Mouse (Mus musculus) layer of hippocampus, adult 11-12 months (tissue): ENCODE data around the gene Cacna2d3.
A peak's percentile ranks its signal among the peaks of the same experiment; 100 is the strongest.

Experiments
- DNase-seq: peaks from one replicate; pipeline ENCODE4 v3.0.0; 2022; ENCODE audit warnings: low spot score

Cacna2d3 gene

DNA sequence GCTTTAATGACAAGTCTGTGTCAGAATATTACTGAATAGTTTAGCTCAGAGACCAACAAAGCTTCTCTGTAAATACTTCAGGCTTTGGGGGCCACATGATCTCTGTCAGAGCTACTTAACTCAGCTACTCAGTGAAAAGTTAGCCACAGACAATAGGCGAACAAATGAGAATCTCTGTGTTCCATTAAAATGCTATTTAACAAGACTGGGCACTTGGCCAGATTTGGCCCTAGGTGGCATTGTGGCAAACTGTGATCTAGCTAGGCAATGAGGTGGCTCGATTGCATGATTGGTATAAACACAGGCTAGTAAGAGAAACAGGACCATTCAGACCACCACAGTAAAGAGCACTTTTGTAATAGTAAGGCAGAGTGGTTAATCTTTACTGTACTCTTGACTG is 478.1 kb downstream of the Cacna2d3 start:
- DNase-seq, result no peak

- no peak for DNase-seq
Measured at GRCm38 (mm10) chr14:29238446-29238845, 483.2 kb downstream of the Cacna2d3 start.

- DNase-seq, result no peak
Measured at GRCm38 (mm10) chr14:29228976-29229716, 492.5 kb downstream of the Cacna2d3 start.

DNA sequence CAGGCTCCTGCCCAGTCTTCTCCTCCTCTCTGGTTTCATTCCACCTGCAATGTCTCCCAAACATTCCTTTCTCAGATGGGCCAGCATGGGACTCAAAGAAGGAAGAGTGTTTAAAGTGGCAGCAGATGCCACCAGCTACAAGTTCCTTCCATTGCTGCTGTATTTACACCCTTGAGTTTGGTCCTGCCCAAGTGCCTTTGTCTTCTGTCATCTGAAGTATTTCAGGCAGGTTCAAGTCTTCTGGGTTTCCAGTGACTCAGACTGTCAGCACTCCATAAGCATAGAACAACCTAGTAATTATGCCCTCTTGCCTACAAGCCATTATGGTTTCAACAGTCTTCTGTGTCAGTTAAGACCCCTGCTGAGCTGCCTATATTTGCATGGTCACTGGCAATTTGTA is 493.2 kb downstream of the Cacna2d3 start:
- DNase-seq, result no peak

GRCm38 (mm10) chr14:29227959-29228358 is 493.7 kb downstream of the Cacna2d3 start:
- no peak for DNase-seq

DNA sequence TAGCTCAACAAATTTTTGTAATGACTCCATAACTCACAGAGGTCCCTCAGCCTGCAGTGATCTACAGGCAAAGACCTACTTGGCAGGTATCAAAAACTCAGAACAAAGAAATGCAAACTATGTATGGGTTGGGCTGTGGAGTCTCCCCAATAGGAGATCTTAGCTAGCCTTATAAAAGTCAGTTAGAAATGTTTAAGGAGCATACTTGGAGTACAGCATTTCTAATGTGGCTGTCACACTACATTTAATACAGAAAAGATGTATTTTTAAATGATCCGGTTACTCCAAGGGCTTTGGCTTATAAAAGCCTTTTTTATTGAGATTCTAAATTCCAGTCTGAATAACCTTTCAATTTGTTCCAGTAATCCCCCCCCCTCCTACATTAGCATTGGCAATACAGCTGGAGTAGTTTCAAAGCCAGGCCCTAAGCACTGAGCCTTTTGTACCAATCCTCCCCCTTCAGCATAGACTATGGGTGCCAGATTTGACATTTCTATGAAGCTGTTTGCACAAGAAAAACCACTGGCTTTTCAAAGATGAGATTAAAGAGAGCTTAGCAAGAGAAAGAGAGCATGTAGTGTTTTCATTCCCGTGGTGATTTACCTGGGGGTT is 495.8 kb downstream of the Cacna2d3 start:
- DNase-seq, result no peak

DNA sequence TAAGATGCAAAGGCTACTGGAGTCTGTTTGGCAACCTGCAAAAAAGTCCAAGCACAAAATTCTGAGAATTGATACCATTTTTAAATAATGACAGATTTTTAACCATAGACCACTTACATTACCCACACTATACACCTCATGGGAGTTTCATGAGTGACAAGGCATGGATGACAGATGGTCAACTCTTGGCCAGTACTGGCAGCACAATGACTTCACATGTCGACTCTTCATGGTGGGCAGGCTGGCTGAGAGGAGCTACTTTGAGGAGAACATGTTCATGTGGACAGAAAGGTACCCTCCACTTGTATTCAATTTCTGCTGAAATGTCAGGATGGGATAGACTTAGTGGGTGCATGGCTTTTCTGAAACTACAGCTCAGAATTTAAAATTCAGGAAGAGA is 498.7 kb downstream of the Cacna2d3 start:
- no peak for DNase-seq

DNA sequence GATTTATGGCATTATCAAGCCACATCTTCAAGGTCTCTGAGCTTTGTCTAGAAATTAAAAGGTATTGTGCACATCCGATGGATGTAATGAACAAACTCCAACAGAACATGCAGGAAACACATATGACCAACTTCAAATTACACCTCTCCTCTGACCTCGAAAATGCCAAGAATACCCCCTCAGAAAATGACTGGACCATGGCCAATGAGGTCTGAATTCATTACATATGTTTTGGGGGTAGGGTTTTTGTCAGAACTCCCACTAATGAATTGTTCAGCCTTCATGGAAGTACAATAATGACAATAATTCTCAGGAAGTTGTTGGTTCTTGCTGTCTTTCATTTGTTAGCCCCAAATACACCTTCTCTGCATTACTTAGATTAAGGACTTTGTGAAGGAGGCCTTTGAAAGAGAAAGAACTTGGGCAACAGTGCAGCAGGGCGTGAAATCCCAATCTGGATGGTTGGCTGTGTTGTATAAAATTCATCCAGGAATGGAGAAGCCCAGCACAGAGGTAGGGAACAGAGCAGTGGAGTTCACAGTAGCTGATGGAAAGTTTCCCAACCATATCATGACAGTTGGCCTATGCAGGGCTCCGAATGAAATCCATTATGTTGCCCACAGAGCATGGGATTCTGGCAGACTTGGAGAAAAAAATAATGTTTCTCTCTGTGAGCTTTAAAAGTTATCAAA is 499.3 kb downstream of the Cacna2d3 start:
- DNase-seq, result no peak

- no peak for DNase-seq
Measured at GRCm38 (mm10) chr14:29216106-29216505, 505.6 kb downstream of the Cacna2d3 start.

GRCm38 (mm10) chr14:29204967-29205268 is 516.7 kb downstream of the Cacna2d3 start:
- DNase-seq, result peak; percentile 14

DNA sequence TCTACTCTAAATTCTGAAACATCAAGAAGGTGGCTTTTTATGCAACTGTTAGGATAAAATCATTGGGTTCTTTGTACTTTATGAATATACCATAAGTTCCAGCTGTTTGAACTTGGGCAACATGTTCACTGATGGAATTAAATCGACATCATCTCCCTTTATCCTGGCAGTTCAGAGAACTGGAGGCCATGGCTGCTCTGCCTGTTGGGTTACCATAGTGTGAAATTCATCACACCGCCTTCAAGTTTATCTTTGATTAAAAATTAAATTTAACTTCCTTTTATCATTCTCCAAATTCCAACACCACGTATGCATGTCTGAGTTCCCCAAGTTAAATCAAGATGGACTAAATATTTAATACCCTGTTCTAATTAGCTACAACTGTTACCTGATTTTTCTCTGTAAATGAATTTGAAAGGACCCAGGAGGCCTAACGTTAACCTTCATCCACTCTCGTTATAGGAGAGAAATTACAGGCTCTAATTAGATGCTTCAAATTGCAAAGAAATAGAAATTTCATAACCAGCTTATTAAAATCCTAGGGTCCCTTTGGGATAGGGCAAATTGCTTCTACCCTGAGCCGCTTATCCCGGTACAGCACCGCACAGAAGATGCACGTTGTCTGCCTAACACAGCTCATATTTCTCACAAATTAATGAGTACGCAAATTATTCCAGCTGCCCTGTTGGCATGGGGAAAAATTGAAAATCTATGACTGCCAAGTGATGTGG is 517.3 kb downstream of the Cacna2d3 start:
- DNase-seq, result no peak

- DNase-seq, result no peak
Measured at GRCm38 (mm10) chr14:29196171-29196570, 525.5 kb downstream of the Cacna2d3 start.

DNA sequence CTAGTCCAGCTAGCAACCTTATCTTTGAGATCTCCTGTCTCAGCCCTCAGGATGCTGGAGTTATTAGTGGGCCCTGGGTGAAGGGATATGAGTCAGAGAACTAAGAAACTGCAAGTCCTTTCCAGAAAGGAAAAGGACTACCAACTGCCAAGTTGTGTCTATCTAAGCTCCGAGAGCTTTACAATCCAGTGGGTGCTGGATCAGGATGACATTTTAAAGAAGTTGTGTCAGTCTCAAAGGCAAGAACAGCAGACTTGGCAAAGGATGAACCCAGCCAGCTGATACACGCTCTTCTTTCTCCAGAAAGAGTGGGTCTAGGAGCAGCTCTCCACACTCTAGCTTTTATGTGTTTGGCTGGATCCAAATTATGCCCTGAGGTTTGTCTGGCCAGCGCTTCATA is 530.2 kb downstream of the Cacna2d3 start:
- DNase-seq, result no peak

DNA sequence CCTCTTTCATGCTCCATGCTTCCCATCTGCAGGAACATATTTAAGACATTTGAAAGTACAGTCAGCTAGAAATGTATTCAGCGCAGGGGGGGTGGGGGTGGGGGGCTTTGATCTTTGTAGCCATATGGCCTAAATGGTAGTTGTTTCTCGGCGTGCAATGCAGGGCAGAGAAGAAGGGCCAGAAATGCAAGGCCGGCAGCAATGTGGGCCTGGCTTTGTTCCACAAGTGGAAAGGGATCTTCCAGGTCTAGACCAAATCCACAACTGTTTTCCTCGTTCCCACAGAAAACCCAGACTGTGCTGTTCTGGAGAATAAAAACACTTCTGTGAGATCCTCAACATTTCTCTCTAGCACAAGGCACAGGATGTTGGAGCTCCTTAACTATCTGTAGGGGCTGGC is 537.9 kb downstream of the Cacna2d3 start:
- DNase-seq, result no peak

- no peak for DNase-seq
Measured at GRCm38 (mm10) chr14:29179397-29179888, 542.2 kb downstream of the Cacna2d3 start.

DNA sequence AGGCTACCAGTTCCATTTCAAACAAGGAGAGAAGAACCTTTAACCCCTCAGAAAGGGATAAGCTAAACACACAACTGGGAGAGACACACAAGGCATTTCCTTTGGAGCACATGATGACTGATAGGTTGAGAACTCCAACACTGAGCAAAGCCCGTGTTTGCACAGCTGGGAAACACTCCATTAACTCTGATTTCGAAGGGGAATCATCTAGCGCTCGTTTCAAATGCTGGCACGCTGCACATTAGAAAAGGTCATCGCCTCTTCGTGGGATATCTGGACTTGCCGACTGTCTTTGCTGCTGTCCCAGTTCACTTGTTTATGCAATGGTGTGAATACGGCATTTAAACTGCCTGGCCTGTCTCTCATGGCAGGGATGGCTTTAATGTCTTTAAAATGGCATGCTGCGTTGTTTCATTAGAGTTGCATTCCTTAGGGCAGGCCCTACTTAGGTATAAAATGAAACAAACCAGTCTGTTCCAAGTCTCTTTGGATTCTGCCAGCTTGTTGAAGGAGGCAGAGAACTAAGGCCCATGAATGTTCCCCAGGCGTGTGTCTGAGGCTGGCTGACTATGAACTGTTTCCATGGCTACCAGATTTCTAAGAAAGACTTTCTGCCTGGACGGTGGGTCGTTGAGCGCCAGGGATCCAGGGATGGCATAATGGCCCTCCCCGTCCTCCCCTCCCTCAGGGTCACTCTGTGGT is 542.8 kb downstream of the Cacna2d3 start:
- peak; percentile 28 for DNase-seq

- no peak for DNase-seq
Measured at GRCm38 (mm10) chr14:29174762-29175161, 546.9 kb downstream of the Cacna2d3 start.

GRCm38 (mm10) chr14:29172207-29172606 is 549.5 kb downstream of the Cacna2d3 start:
- no peak for DNase-seq

- no peak for DNase-seq
Measured at GRCm38 (mm10) chr14:29164653-29165030, 557.0 kb downstream of the Cacna2d3 start.

- no peak for DNase-seq
Measured at GRCm38 (mm10) chr14:29163998-29164652, 557.5 kb downstream of the Cacna2d3 start.

- DNase-seq, result no peak
Measured at GRCm38 (mm10) chr14:29159803-29160202, 561.9 kb downstream of the Cacna2d3 start.
